Mouse (Mus musculus): ENCODE results near the gene Otop2. TPM values are rescaled to one million over a fixed set of nuclear protein-coding genes. Genes with fewer than 3 reads are reported as not detected.
A peak's percentile ranks its signal among the peaks of the same experiment; 100 is the strongest.

Otop2 gene
- 0.11 TPM in 1 of 2 replicates, not detected in the other for polyA plus RNA-seq (2012; ENCODE audit: insufficient read depth, low replicate concordance)

DNA sequence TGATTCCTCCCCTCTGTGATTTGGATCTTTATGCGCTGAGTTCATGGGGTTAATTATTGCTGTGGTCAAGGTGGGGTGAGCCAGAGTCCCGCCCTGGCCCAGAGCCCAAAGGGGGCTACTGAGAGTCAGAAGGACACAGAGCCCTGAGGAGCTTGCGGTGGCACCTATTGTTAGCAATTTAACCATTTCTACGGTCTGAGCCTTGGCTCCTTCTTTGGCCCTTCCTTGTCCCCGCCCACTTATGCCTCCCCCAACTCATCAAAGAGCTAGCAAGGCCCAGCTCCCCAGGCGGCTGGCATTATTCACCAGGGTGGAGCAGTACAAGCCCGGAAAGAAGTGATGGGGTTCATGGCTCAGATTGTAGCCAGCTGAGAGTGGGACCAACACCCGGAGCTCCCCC is at the start of gene Otop2:
Gene Otop2 (plus strand): TSS at position 301 of the 400 bp plus-strand sequence.
- peak within 1 kb of the TSS; percentile 23 for H3K4me3 ChIP-seq (replicated peaks)
- peaks cover 11% of the 10 kb centered on the region for H3K4me1 ChIP-seq
- TF ChIP-seq GATA1 (IDR thresholded peaks at IDR 0.05; ENCODE audit: borderline replicate concordance, low read length) = no peak
- no peak for TF ChIP-seq FLI1 (IDR thresholded peaks at IDR 0.05; ENCODE audit: low read length)
- H3K9me3 ChIP-seq = no peaks in the 10 kb centered on the region
- H3K27me3 ChIP-seq (replicated peaks) = peaks cover 84% of the 10 kb centered on the region
- H3K36me3 ChIP-seq (replicated peaks; ENCODE audit: low read length) = no peaks in the 10 kb centered on the region

DNA sequence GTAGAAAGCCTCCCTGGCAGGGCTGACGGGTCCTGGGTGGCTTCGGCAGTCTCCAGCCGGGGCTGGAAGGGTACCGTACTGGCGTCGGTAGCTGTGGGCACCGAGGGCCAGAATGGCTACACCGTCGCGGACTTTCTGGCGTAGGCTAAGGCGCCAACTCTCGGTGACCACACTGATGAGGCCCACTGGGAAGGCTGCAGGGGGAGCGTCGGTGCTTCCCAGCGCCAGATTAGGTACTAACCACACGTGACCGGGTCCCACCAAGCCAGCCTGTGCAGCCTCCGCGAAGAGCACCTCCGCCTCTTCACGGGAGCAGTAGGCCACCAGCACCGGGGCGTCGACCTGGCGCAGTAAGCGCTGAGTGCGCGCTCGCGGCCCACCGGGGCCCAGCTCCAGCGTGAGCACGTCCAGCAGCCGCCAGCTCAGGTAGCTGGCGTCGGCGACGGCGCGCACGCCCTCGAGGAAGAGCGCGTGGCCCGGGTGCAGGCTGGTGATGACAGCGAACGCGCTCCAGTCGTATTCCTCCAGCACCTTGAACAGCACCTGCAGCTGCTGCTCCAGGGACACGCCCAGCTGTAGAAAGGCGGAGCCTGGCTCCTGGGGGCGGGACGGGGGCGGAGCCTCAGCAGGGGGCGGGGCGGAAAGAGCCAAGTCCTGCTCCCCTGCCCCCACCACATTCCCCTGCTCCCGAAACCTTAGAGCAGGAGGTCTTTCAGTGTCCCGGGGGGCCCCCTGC is 49.0 kb upstream of the Otop2 start:
- peaks cover 8% of the 10 kb centered on the region for H3K4me1 ChIP-seq
- no peak for TF ChIP-seq GATA1 (IDR thresholded peaks at IDR 0.05; ENCODE audit: borderline replicate concordance, low read length)
- TF ChIP-seq FLI1 (IDR thresholded peaks at IDR 0.05; ENCODE audit: low read length) = no peak
- H3K27me3 ChIP-seq (replicated peaks) = peaks cover 99% of the 10 kb centered on the region
- peak overlapping the region; percentile 71 for H3K4me3 ChIP-seq (replicated peaks)
- no peaks in the 10 kb centered on the region for H3K36me3 ChIP-seq (replicated peaks; ENCODE audit: low read length)
- H3K9me3 ChIP-seq = peaks cover 6% of the 10 kb centered on the region; the same call in 1 of the 2 replicates

- H3K27me3 ChIP-seq (replicated peaks) = peaks cover 98% of the 10 kb centered on the region
Observed at GRCm38 (mm10) chr11:115259134-115259533, 47.8 kb upstream of the Otop2 start.

GRCm38 (mm10) chr11:115262954-115263353 is 44.0 kb upstream of the Otop2 start:
- peaks cover 37% of the 10 kb centered on the region for H3K4me1 ChIP-seq
- peaks cover 98% of the 10 kb centered on the region for H3K27me3 ChIP-seq (replicated peaks)
- H3K36me3 ChIP-seq (replicated peaks; ENCODE audit: low read length) = peaks cover 2% of the 10 kb centered on the region
- no peak overlapping the region for H3K4me3 ChIP-seq (replicated peaks)
- H3K9me3 ChIP-seq = peaks cover 2% of the 10 kb centered on the region; the same call in 1 of the 2 replicates
- no peak for TF ChIP-seq FLI1 (IDR thresholded peaks at IDR 0.05; ENCODE audit: low read length)
- no peak for TF ChIP-seq GATA1 (IDR thresholded peaks at IDR 0.05; ENCODE audit: borderline replicate concordance, low read length)

More at GRCm38 (mm10) chr11:115259134-115259533, 47.8 kb upstream of the Otop2 start:
- Histone ChIP-seq H3K4me1 (peaks cover 10% of the 10 kb centered on the region), H3K36me3 (replicated peaks; ENCODE audit: low read length) (no peaks in the 10 kb centered on the region), H3K9me3 (peaks cover 6% of the 10 kb centered on the region; the same call in 1 of the 2 replicates), H3K4me3 (replicated peaks) (no peak overlapping the region)
- no peak for TF ChIP-seq FLI1 (IDR thresholded peaks at IDR 0.05; ENCODE audit: low read length)
- TF ChIP-seq GATA1 (IDR thresholded peaks at IDR 0.05; ENCODE audit: borderline replicate concordance, low read length) = no peak

GRCm38 (mm10) chr11:115264136-115264861 is 42.7 kb upstream of the Otop2 start:
- Histone ChIP-seq H3K36me3 (replicated peaks; ENCODE audit: low read length) (peaks cover 16% of the 10 kb centered on the region), H3K4me3 (replicated peaks) (no peak overlapping the region), H3K27me3 (replicated peaks) (peaks cover 97% of the 10 kb centered on the region), H3K9me3 (no peaks in the 10 kb centered on the region), H3K4me1 (peaks cover 33% of the 10 kb centered on the region)
- TF ChIP-seq FLI1 (IDR thresholded peaks at IDR 0.05; ENCODE audit: low read length) = no peak
- TF ChIP-seq GATA1 (IDR thresholded peaks at IDR 0.05; ENCODE audit: borderline replicate concordance, low read length) = no peak

- TF ChIP-seq FLI1 (IDR thresholded peaks at IDR 0.05; ENCODE audit: low read length) = no peak
- TF ChIP-seq GATA1 (IDR thresholded peaks at IDR 0.05; ENCODE audit: borderline replicate concordance, low read length) = no peak
- peaks cover 33% of the 10 kb centered on the region for H3K4me1 ChIP-seq
Observed at GRCm38 (mm10) chr11:115264862-115265668, 41.9 kb upstream of the Otop2 start.

DNA sequence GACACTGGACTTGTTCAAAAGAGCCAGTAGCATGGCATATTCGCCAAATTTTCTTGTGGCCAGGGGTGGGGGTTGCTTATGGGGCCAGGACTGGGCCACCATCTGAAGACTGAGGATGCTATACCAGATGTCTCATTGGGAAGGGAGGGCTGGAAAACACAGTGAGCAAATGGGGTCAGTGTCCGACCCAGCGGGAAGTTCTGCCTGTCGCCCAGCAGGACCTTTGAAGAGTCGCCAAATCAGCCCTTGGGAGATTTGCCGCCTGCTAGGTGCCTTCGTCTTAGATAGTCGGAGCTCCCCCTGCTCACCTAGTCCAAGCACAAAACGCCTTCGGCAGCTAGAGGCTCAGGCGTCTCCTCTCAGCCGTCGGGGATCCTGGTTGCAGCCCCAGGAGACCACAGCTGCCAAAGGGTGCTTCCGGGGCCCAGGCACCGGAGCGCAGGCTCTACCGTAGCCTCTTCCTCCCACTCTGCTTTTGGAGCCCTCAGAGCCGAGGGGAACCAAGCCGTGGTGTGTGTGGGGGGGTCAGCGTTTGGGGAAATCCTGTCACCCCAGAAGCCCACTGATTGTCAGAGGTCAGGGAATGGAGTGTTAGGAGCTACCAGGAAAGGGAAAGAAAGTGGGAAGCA is 41.1 kb upstream of the Otop2 start:
- peaks cover 37% of the 10 kb centered on the region for H3K4me1 ChIP-seq
- peak overlapping the region; percentile 14 for H3K4me3 ChIP-seq (replicated peaks)
- peaks cover 28% of the 10 kb centered on the region for H3K36me3 ChIP-seq (replicated peaks; ENCODE audit: low read length)
- TF ChIP-seq FLI1 (IDR thresholded peaks at IDR 0.05; ENCODE audit: low read length) = no peak
- TF ChIP-seq GATA1 (IDR thresholded peaks at IDR 0.05; ENCODE audit: borderline replicate concordance, low read length) = no peak
- no peaks in the 10 kb centered on the region for H3K9me3 ChIP-seq
- peaks cover 81% of the 10 kb centered on the region for H3K27me3 ChIP-seq (replicated peaks)

More at GRCm38 (mm10) chr11:115264862-115265668, 41.9 kb upstream of the Otop2 start:
- no peaks in the 10 kb centered on the region for H3K9me3 ChIP-seq
- H3K4me3 ChIP-seq (replicated peaks) = peak overlapping the region; percentile 72
- peaks cover 90% of the 10 kb centered on the region for H3K27me3 ChIP-seq (replicated peaks)
- peaks cover 22% of the 10 kb centered on the region for H3K36me3 ChIP-seq (replicated peaks; ENCODE audit: low read length)

GRCm38 (mm10) chr11:115266400-115266778 is 40.6 kb upstream of the Otop2 start:
- no peaks in the 10 kb centered on the region for H3K9me3 ChIP-seq
- peak overlapping the region; percentile 59 for H3K4me3 ChIP-seq (replicated peaks)
- TF ChIP-seq GATA1 (IDR thresholded peaks at IDR 0.05; ENCODE audit: borderline replicate concordance, low read length) = no peak
- no peak for TF ChIP-seq FLI1 (IDR thresholded peaks at IDR 0.05; ENCODE audit: low read length)
- peaks cover 37% of the 10 kb centered on the region for H3K4me1 ChIP-seq
- peaks cover 76% of the 10 kb centered on the region for H3K27me3 ChIP-seq (replicated peaks)
- H3K36me3 ChIP-seq (replicated peaks; ENCODE audit: low read length) = peaks cover 33% of the 10 kb centered on the region

Measured in megakaryocyte, embryonic 14.5 days (primary cell).